13 mouse cellular contexts compared by ENCODE assay signal in the genomic region with DNA sequence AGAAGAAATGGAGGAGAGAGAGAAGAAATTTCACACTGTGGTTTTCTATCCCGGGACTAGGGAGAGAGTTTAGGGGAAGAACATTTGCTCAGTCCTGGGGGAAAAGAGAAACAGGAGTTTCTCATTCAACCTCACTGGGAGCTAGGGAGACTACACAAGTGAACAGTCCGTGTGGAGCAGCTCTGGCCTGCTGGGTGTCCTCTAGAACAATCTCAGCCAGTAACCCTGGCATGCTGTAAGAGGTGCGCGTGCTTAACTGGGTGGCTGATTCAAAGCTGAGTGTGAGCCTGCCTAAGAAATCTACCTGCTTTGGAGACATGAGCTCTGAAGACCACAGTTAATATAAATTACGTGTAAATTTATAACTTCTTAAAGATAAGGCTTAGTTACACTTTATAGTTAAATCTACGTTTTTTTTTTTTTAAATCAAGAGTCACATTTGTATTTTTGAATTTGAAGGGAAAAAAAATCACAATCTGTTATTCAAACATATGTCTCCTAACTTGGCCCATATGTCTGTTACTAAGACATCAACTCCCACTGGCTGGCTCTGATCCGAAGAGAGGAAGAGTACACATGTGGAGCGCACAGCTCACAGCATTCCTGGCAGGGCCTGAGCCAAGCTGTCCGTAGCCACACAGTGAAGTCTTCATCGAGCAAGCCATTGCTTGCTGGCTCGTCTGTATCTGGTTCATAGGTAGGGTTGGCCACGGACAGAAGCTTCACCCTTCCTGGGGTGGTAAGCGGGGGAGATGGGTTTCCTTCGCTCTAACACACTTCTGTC. TPM values are rescaled to one million over a fixed set of nuclear protein-coding genes. Genes with fewer than 3 reads are reported as not detected.
A peak's percentile ranks its signal among the peaks of the same experiment; 100 is the strongest.
DNase-seq lines count a peak whose midpoint lies in the region; ATAC-seq lines count a peak whose summit lies in the region.
"Had no signal": no experiment of that assay in that cellular context is flagged by ENCODE, and none has a peak within 500 bp of the region (broad histone marks: within the 10 kb centered on the region; RNA-seq: fewer than 3 reads in every experiment).

No protein-coding gene starts in this region.

- 86% methylated on average over 14 of the region's 14 CpGs for WGBS in intestine, embryonic 14.5 days
- WGBS in intestine, embryonic 16.5 days: 84% methylated on average over 14 of the region's 14 CpGs

- no peak overlapping the region for H3K4me3 ChIP-seq in intestine, embryonic 14.5 days (ENCODE audit: low read depth, low read length)
- H3K4me3 ChIP-seq in intestine, embryonic 16.5 days (ENCODE audit: low read length): no peak overlapping the region
- H3K4me3 ChIP-seq: liver, embryonic 12.5 days; megakaryocyte, embryonic 14.5 days; neural tube, embryonic 13.5 days had no signal

- no peak for DNase-seq in intestine, embryonic 14.5 days (ENCODE audit: low spot score)
- DNase-seq in frontal cortex, postnatal 10 days (ENCODE audit: low spot score in 2 of 2): peak; percentile 37 to 46
- DNase-seq in layer of hippocampus, postnatal 10 days (ENCODE audit: low spot score in 2 of 2): peak; percentile 36 to 42
- DNase-seq in right cerebral cortex, adult 2 months (ENCODE audit: low spot score in 2 of 2): peak; percentile 70 to 78
- DNase-seq in thymus, postnatal 10 days (ENCODE audit: low spot score in 2 of 2): no peak
- no peak for DNase-seq in adrenal gland, postnatal 4 days (ENCODE audit: low spot score in 2 of 2)
- DNase-seq: spleen, adult 18-20 months had no signal

- no peak for ATAC-seq in intestine, embryonic 14.5 days (replicated peaks; ENCODE audit: low FRiP score, low TSS enrichment, low read depth)
- ATAC-seq in intestine, embryonic 16.5 days: no peak
- ATAC-seq: liver, embryonic 12.5 days had no signal

- 0 out of 2 replicates have a peak, but pooled peaks cover 6% of the 10 kb centered on the region for H3K4me1 ChIP-seq in intestine, embryonic 14.5 days (replicated peaks; ENCODE audit: control insufficient read depth, insufficient read depth, low read length)
- peaks cover 2% of the 10 kb centered on the region; the same call in 1 of the 2 replicates for H3K4me1 ChIP-seq in intestine, embryonic 16.5 days (ENCODE audit: control insufficient read depth, insufficient read depth, low read length)
- H3K4me1 ChIP-seq: liver, embryonic 12.5 days; megakaryocyte, embryonic 14.5 days; neural tube, embryonic 13.5 days had no signal

- no peaks in the 10 kb centered on the region for H3K36me3 ChIP-seq in intestine, embryonic 14.5 days (ENCODE audit: control insufficient read depth, insufficient read depth, low read length)
- H3K36me3 ChIP-seq in intestine, embryonic 16.5 days (ENCODE audit: control insufficient read depth, insufficient read depth, low read length): no peaks in the 10 kb centered on the region
- H3K36me3 ChIP-seq: liver, embryonic 12.5 days; neural tube, embryonic 13.5 days had no signal

- H3K9me3 ChIP-seq in intestine, embryonic 14.5 days (ENCODE audit: control insufficient read depth, low read length): peaks cover 4% of the 10 kb centered on the region; the same call in 1 of the 2 replicates
- no peaks in the 10 kb centered on the region for H3K9me3 ChIP-seq in intestine, embryonic 16.5 days (ENCODE audit: control insufficient read depth, low read length)
- H3K9me3 ChIP-seq: liver, embryonic 12.5 days; neural tube, embryonic 13.5 days had no signal

- no peaks in the 10 kb centered on the region for H3K27me3 ChIP-seq in intestine, embryonic 14.5 days (replicated peaks; ENCODE audit: control insufficient read depth, insufficient read depth, low read length)
- no peaks in the 10 kb centered on the region for H3K27me3 ChIP-seq in intestine, embryonic 16.5 days (replicated peaks; ENCODE audit: control insufficient read depth, insufficient read depth, low read length)
- H3K27me3 ChIP-seq: liver, embryonic 12.5 days; neural tube, embryonic 13.5 days had no signal

- no peak overlapping the region for H3K9ac ChIP-seq in intestine, embryonic 14.5 days (ENCODE audit: low read length)
- H3K9ac ChIP-seq in intestine, embryonic 16.5 days (ENCODE audit: low read depth, low read length): no peak overlapping the region
- H3K9ac ChIP-seq: liver, embryonic 12.5 days; neural tube, embryonic 13.5 days had no signal

- 0 out of 2 replicates have a peak overlapping the region, but pooled peaks have one; percentile 23 for H3K27ac ChIP-seq in intestine, embryonic 14.5 days (ENCODE audit: low read depth)
- no peak overlapping the region for H3K27ac ChIP-seq in intestine, embryonic 16.5 days (ENCODE audit: low read length)
- H3K27ac ChIP-seq: liver, embryonic 12.5 days; neural tube, embryonic 13.5 days had no signal

- no peak overlapping the region for H3K4me2 ChIP-seq in intestine, embryonic 14.5 days (ENCODE audit: low read length)
- no peak overlapping the region for H3K4me2 ChIP-seq in intestine, embryonic 16.5 days (ENCODE audit: low read depth, low read length)
- H3K4me2 ChIP-seq: liver, embryonic 12.5 days; neural tube, embryonic 13.5 days had no signal

RNA-seq across cellular contexts. Expression of a gene that starts 24.4 kb away (rescaled TPM):
- polyA plus RNA-seq in intestine, embryonic 14.5 days (2014; fragmentation: Nextera tagmentation; extraction: Ambion mirVana): 0.12 TPM in 1 of 2 replicates, not detected in the other
- polyA plus RNA-seq in intestine, embryonic 16.5 days (2015; fragmentation: Nextera tagmentation; extraction: Ambion mirVana): not detected in 2 replicates
- under 1 TPM; 0.11 to 0.53 TPM for total RNA-seq in layer of hippocampus, postnatal 10 days (2021)
- total RNA-seq in adrenal gland, postnatal 4 days (2021): under 1 TPM in 1 of 2 experiments, not detected in 1; 0.36 TPM
- total RNA-seq: adrenal gland, adult 18-20 months; gastrocnemius, postnatal 4 days had no signal
- polyA plus RNA-seq: liver, embryonic 12.5 days had no signal

RNA-seq across cellular contexts. Expression of a gene that starts 36.9 kb away (rescaled TPM):
- polyA plus RNA-seq in intestine, embryonic 14.5 days (2014; fragmentation: Nextera tagmentation; extraction: Ambion mirVana): 27.5 and 28.8 TPM in 2 replicates
- 20.4 and 21.7 TPM in 2 replicates for polyA plus RNA-seq in intestine, embryonic 16.5 days (2015; fragmentation: Nextera tagmentation; extraction: Ambion mirVana)
- total RNA-seq in layer of hippocampus, postnatal 10 days (2021): 10 to 100 TPM; 42.0 to 55.3 TPM
- total RNA-seq in adrenal gland, postnatal 4 days (2021): 10 to 100 TPM; 46.3 to 48.9 TPM

Comparison
In these comparisons a context has a peak if more than half of its experiments do, and no peak if none do; other contexts are left out.
1. DNase-seq: peak in frontal cortex, postnatal 10 days (2 of 2), layer of hippocampus, postnatal 10 days (2 of 2) and right cerebral cortex, adult 2 months (2 of 2); none in intestine, embryonic 14.5 days (single experiment), thymus, postnatal 10 days (0 of 2) and adrenal gland, postnatal 4 days (0 of 2).